Mouse (Mus musculus) limb, embryonic 12.5 days (tissue): ENCODE data around the gene Wbp1l. TPM values are rescaled to one million over a fixed set of nuclear protein-coding genes. Genes with fewer than 3 reads are reported as not detected.
A peak's percentile ranks its signal among the peaks of the same experiment; 100 is the strongest.

ENCODE experiments used
- ATAC-seq: fragments of 200-750 bp; cut with Nextera tagmentation; 2 replicates; pipeline ENCODE4 v1.8.0; 2017; ENCODE audit warnings: low read depth, moderate TSS enrichment; ENCODE audit not compliant: insufficient number of reproducible peaks, insufficient read depth, low FRiP score, low TSS enrichment
- H3K27ac ChIP-seq: fragments of 300-500 bp; sonication (generic); 2 replicates; pipeline ENCODE4 v1.5.1; 2016; ENCODE audit warnings: mild to moderate bottlenecking, moderate library complexity
- H3K27me3 ChIP-seq: fragments of 300-500 bp; sonication (generic); 2 replicates; pipeline ENCODE4 v1.6.1; 2016; ENCODE audit warnings: mild to moderate bottlenecking, moderate library complexity
- H3K36me3 ChIP-seq: fragments of 300-500 bp; sonication (generic); 2 replicates; pipeline ENCODE4 v1.6.1; 2016; ENCODE audit warnings: mild to moderate bottlenecking, moderate library complexity
- H3K4me1 ChIP-seq: fragments of 300-500 bp; sonication (generic); replicated peaks from 2 replicates; pipeline ENCODE4 v1.6.1; 2016
- H3K4me2 ChIP-seq: fragments of 300-500 bp; sonication (generic); 2 replicates; pipeline ENCODE4 v1.6.1; 2016; ENCODE audit warnings: mild to moderate bottlenecking, moderate library complexity
- H3K4me3 ChIP-seq: fragments of 300-500 bp; sonication (generic); replicated peaks from 2 replicates; pipeline ENCODE4 v1.5.1; 2016; ENCODE audit warnings: mild to moderate bottlenecking
- H3K9ac ChIP-seq: fragments of 300-500 bp; sonication (generic); replicated peaks from 2 replicates; pipeline ENCODE4 v1.6.1; 2016; ENCODE audit warnings: mild to moderate bottlenecking, moderate library complexity
- H3K9me3 ChIP-seq: fragments of 300-500 bp; sonication (generic); 2 replicates; pipeline ENCODE4 v1.6.1; 2016; ENCODE audit warnings: mild to moderate bottlenecking, moderate library complexity
- WGBS: fragments of 180-500 bp; shearing (Covaris S2); methylation state at CpG from one replicate; pipeline ENCODE4 v1.1.7; 2016; 5-methylcytosine and 5-hydroxymethylcytosine counted together
- polyA plus RNA-seq: library from polyadenylated mRNA; unstranded; fragments of >200 nt; fragmentation: Nextera tagmentation; extraction: Ambion mirVana; gene quantifications from 2 replicates; pipeline ENCODE4 v1.2.1, GENCODE M21; 2016

Gene Wbp1l
- polyA plus RNA-seq, 1 experiment from 2014 or later, result 48.6 TPM

- H3K4me2 ChIP-seq, result peak overlapping the region; percentile 61
- peak overlapping the region; percentile 64; the same call in 1 of the 2 replicates for H3K9ac ChIP-seq
- peak; percentile 10; the same call in 1 of the 2 replicates for ATAC-seq
- 81% methylated on average over 11 of the region's 11 CpGs for WGBS
- peak overlapping the region; percentile 50 for H3K4me3 ChIP-seq
- H3K36me3 ChIP-seq, result peaks cover 12% of the 10 kb centered on the region
- no peaks in the 10 kb centered on the region for H3K27me3 ChIP-seq
- peaks cover 8% of the 10 kb centered on the region; the same call in 1 of the 2 replicates for H3K4me1 ChIP-seq
- no peaks in the 10 kb centered on the region for H3K9me3 ChIP-seq
- no peak overlapping the region for H3K27ac ChIP-seq
Observed at GRCm38 (mm10) chr19:46690387-46690786, 91.5 kb downstream of the Wbp1l start.

DNA sequence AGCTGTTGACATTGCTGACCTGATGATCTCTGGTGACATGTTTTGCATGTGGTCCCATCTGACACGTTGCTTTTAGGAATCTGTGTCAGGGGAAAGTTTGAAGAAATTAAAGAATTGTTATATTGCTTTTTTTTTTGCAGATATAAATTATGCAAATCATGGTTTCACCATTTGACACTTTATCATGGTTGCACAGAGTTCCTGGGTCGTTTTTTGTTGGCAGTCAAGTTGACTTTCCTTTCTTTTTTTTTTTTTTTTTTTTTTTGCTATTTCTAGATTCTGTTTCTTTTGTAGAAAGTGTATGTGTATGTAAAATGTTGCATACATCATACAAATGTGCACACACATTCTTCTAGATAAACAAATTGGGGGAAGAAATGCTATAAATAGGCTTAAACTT lies 92.2 kb downstream of the Wbp1l start:
- Histone ChIP-seq H3K27ac (no peak overlapping the region), H3K9ac (no peak overlapping the region), H3K4me3 (no peak overlapping the region), H3K36me3 (peaks cover 12% of the 10 kb centered on the region), H3K27me3 (no peaks in the 10 kb centered on the region), H3K9me3 (no peaks in the 10 kb centered on the region), H3K4me2 (no peak overlapping the region), H3K4me1 (peaks cover 8% of the 10 kb centered on the region; the same call in 1 of the 2 replicates)
- WGBS, result 85% methylated on average over 2 of the region's 2 CpGs
- no peak for ATAC-seq

DNA sequence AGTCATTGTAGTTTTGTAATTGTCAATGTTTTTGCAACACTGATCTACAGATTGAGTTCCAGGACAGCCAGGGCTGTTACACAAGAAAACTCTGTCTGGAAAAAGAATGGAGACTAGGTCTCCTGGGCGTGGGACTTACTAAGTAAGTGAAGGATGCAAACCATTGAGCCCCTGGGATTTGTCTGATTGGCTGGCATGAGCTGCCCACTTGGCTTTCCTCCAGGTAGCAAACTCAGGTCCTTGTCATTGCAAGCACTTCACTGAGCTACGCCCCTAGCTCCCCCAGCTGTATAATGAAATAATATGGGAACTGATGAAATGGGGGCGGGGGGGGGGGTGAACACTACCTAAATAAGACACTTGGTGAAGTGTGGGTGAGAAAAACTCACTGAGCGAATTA lies 94.3 kb downstream of the Wbp1l start:
- H3K36me3 ChIP-seq, result peaks cover 12% of the 10 kb centered on the region
- no peak overlapping the region for H3K9ac ChIP-seq
- H3K4me3 ChIP-seq, result no peak overlapping the region
- H3K4me1 ChIP-seq, result peaks cover 8% of the 10 kb centered on the region; the same call in 1 of the 2 replicates
- ATAC-seq, result no peak
- H3K27ac ChIP-seq, result no peak overlapping the region
- H3K27me3 ChIP-seq, result no peaks in the 10 kb centered on the region
- H3K9me3 ChIP-seq, result no peaks in the 10 kb centered on the region
- 92% methylated on average over 4 of the region's 4 CpGs for WGBS
- no peak overlapping the region for H3K4me2 ChIP-seq

DNA sequence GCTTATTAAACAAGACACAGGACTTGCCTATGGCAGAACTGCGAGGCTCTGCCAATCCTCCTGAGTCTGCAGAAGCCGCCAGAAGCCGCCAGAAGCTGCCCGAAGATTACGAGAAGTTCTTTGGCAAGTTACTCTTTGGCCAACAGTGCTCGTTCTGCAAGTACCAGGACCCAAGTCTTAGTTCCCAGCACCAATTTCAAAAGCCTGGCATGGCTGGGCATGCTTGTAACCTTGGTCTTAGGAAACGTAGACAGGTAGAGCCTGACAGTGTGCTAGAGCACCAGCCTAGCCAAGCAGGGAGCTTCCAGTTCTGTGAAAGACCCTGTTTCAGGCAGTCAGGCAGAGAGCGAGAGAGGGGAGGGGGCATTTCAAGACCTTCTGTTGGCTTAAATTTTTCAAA lies 97.6 kb downstream of the Wbp1l start:
- 93% methylated on average over 8 of the region's 8 CpGs for WGBS
- Histone ChIP-seq H3K36me3 (peaks cover 21% of the 10 kb centered on the region), H3K9ac (no peak overlapping the region), H3K9me3 (no peaks in the 10 kb centered on the region), H3K4me2 (no peak overlapping the region), H3K4me3 (no peak overlapping the region), H3K4me1 (no peaks in the 10 kb centered on the region), H3K27ac (no peak overlapping the region), H3K27me3 (no peaks in the 10 kb centered on the region)
- no peak for ATAC-seq

- H3K4me2 ChIP-seq, result no peak overlapping the region
- H3K27me3 ChIP-seq, result no peaks in the 10 kb centered on the region
- peaks cover 24% of the 10 kb centered on the region for H3K36me3 ChIP-seq
- H3K27ac ChIP-seq, result no peak overlapping the region
- 92% methylated on average over 7 of the region's 7 CpGs for WGBS
- no peaks in the 10 kb centered on the region for H3K4me1 ChIP-seq
- H3K9ac ChIP-seq, result no peak overlapping the region
- no peaks in the 10 kb centered on the region for H3K9me3 ChIP-seq
- ATAC-seq, result no peak
- no peak overlapping the region for H3K4me3 ChIP-seq
Observed at GRCm38 (mm10) chr19:46696943-46697342, 98.1 kb downstream of the Wbp1l start.

DNA sequence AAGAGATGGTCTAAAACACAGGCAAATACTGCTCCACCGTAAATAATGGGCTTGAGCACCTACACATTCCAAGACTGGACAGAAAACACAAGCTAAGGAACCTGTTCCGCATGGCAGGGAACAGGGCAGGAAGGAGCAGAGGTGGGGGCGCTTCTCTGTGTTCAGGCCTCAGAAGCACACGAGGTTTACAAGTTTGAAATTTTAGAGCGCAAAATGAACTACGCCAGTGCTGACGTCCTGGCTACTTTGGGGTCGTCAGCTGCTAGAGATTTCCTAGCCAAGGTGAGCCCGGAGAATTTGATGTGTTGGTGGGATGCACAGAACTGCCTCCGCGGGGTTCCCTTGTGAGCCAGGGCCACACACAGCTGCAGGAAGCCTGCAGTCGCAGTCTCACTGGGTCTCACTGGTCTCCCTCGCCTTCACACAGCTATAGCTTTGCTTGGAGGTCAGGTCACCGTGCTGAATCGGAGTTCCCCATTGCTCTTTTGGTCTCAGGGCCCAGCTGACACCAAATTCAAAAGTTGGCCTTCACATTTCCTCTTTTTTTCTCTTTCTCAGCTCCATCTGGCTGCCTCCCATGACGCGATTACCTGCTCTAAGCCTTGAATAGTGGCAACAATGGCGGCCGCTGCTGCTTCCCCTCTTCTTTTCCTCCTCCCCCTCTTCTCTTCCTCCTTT lies 99.1 kb downstream of the Wbp1l start:
- H3K9ac ChIP-seq, result no peak overlapping the region; the same call in 1 of the 2 replicates
- H3K4me2 ChIP-seq, result no peak overlapping the region
- H3K27ac ChIP-seq, result no peak overlapping the region
- 56% methylated on average over 19 of the region's 19 CpGs for WGBS
- ATAC-seq, result no peak
- H3K9me3 ChIP-seq, result no peaks in the 10 kb centered on the region
- H3K36me3 ChIP-seq, result peaks cover 27% of the 10 kb centered on the region
- no peaks in the 10 kb centered on the region for H3K27me3 ChIP-seq
- H3K4me1 ChIP-seq, result no peaks in the 10 kb centered on the region
- H3K4me3 ChIP-seq, result no peak overlapping the region

DNA sequence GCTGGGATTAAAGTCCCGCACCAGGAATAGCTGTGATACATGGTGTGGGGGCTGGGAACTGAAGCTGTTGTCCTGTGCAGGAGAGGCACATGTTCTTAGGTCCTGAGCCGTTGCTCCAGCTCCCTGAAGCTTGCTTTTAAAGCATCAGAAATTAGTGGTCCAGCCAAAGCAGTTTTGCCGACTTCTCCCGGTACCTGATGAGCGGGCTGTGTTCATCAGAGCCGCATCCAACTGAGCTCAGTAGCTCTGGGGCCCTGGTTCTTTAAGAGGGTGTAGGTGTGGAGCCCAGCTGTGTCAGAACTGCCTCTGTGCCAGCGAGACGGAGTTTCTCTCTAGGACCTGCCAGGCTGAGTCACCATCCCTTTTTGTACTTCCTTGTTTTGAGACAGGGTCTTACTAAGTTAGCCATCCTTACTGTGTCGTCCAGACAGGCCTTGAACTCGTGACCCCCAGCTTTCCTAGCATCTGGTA lies 100.2 kb downstream of the Wbp1l start:
- 72% methylated on average over 10 of the region's 10 CpGs for WGBS
- no peaks in the 10 kb centered on the region for H3K4me1 ChIP-seq

GRCm38 (mm10) chr19:46701156-46701555 lies 102.3 kb downstream of the Wbp1l start:
- Histone ChIP-seq H3K36me3 (peaks cover 15% of the 10 kb centered on the region), H3K4me1 (no peaks in the 10 kb centered on the region), H3K4me2 (no peak overlapping the region), H3K27ac (no peak overlapping the region), H3K4me3 (no peak overlapping the region), H3K9me3 (no peaks in the 10 kb centered on the region), H3K9ac (no peak overlapping the region), H3K27me3 (peaks cover 18% of the 10 kb centered on the region; the same call in 1 of the 2 replicates)
- ATAC-seq, result no peak
- 86% methylated on average over 9 of the region's 9 CpGs for WGBS

More for the DNA sequence above, 100.2 kb downstream of the Wbp1l start:
- Histone ChIP-seq H3K9me3 (no peaks in the 10 kb centered on the region), H3K36me3 (peaks cover 27% of the 10 kb centered on the region), H3K9ac (no peak overlapping the region), H3K4me3 (no peak overlapping the region), H3K27me3 (0 out of 2 replicates have a peak, but pooled peaks cover 8% of the 10 kb centered on the region), H3K27ac (no peak overlapping the region), H3K4me2 (no peak overlapping the region)
- ATAC-seq, result no peak

- H3K27ac ChIP-seq, result no peak overlapping the region
- no peak overlapping the region for H3K4me3 ChIP-seq
- H3K9me3 ChIP-seq, result no peaks in the 10 kb centered on the region
- no peak for ATAC-seq
- peaks cover 25% of the 10 kb centered on the region for H3K36me3 ChIP-seq
- peaks cover 8% of the 10 kb centered on the region; the same call in 1 of the 2 replicates for H3K4me1 ChIP-seq
- 65% methylated on average over 7 of the region's 7 CpGs for WGBS
- H3K27me3 ChIP-seq, result peaks cover 18% of the 10 kb centered on the region; the same call in 1 of the 2 replicates
- no peak overlapping the region for H3K9ac ChIP-seq
- H3K4me2 ChIP-seq, result no peak overlapping the region
Observed at GRCm38 (mm10) chr19:46705779-46706495, 107.1 kb downstream of the Wbp1l start.

GRCm38 (mm10) chr19:46706540-46707295 lies 107.8 kb downstream of the Wbp1l start:
- peak overlapping the region; percentile 73 for H3K4me2 ChIP-seq
- H3K27ac ChIP-seq, result no peak overlapping the region
- no peak for ATAC-seq
- H3K36me3 ChIP-seq, result peaks cover 22% of the 10 kb centered on the region
- H3K27me3 ChIP-seq, result peaks cover 18% of the 10 kb centered on the region; the same call in 1 of the 2 replicates
- no peak overlapping the region for H3K9ac ChIP-seq
- H3K4me1 ChIP-seq, result peaks cover 8% of the 10 kb centered on the region; the same call in 1 of the 2 replicates
- H3K9me3 ChIP-seq, result no peaks in the 10 kb centered on the region
- 77% methylated on average over 9 of the region's 9 CpGs for WGBS
- H3K4me3 ChIP-seq, result peak overlapping the region; percentile 49
